Mouse (Mus musculus) hindbrain, embryonic 11.5 days (tissue): ENCODE results near the gene Atf7. TPM values are rescaled to one million over a fixed set of nuclear protein-coding genes. Genes with fewer than 3 reads are reported as not detected.
"Not testable (repeated sequence)": the region's sequence is repeated elsewhere in the genome, so short reads cannot be mapped to it uniquely, and the experiment has no call there.

Experiments used
- ATAC-seq: fragments of 200-750 bp; cut with Nextera tagmentation; 2 replicates; pipeline ENCODE4 v1.8.0; 2017; ENCODE audit warnings: mild to moderate bottlenecking, moderate TSS enrichment, moderate library complexity; ENCODE audit not compliant: low FRiP score
- DNase-seq: peaks from one replicate; pipeline ENCODE4 v3.0.0-alpha.2; 2015; ENCODE audit warnings: low spot score
- H3K27ac ChIP-seq: fragments of 300-500 bp; sonication (generic); 2 replicates; pipeline ENCODE4 v1.5.1; 2014; ENCODE audit warnings: mild to moderate bottlenecking, low read depth, low read length
- H3K27me3 ChIP-seq: fragments of 300-500 bp; sonication (generic); 2 replicates; pipeline ENCODE4 v1.6.1; 2014; ENCODE audit warnings: mild to moderate bottlenecking, low read length, moderate library complexity, mixed read lengths; ENCODE audit not compliant: control insufficient read depth, insufficient read depth
- H3K36me3 ChIP-seq: fragments of 300-500 bp; sonication (generic); 2 replicates; pipeline ENCODE4 v1.6.1; 2014; ENCODE audit warnings: mild to moderate bottlenecking, low read length, moderate library complexity, mixed read lengths; ENCODE audit not compliant: control insufficient read depth, insufficient read depth
- H3K4me1 ChIP-seq: fragments of 300-500 bp; sonication (generic); replicated peaks from 2 replicates; pipeline ENCODE4 v1.6.1; 2014; ENCODE audit warnings: low read length, mixed read lengths; ENCODE audit not compliant: control insufficient read depth, insufficient read depth
- H3K4me2 ChIP-seq: fragments of 300-500 bp; sonication (generic); replicated peaks from 2 replicates; pipeline ENCODE4 v1.6.1; 2014; ENCODE audit warnings: mild to moderate bottlenecking, low read depth, low read length
- H3K4me3 ChIP-seq: fragments of 300-500 bp; sonication (generic); 2 replicates; pipeline ENCODE4 v1.5.1; 2014; ENCODE audit warnings: low read depth, low read length
- H3K9ac ChIP-seq: fragments of 300-500 bp; sonication (generic); 2 replicates; pipeline ENCODE4 v1.6.1; 2014; ENCODE audit warnings: low read depth, low read length
- H3K9me3 ChIP-seq: fragments of 300-500 bp; sonication (generic); 2 replicates; pipeline ENCODE4 v1.6.1; 2016; ENCODE audit warnings: low read length; ENCODE audit not compliant: control insufficient read depth
- WGBS: fragments of 180-500 bp; shearing (Covaris S2); extraction: QIAGEN DNeasy Blood & Tissue Kit; methylation state at CpG from one replicate; pipeline ENCODE4 v1.1.7; 2014; 5-methylcytosine and 5-hydroxymethylcytosine counted together
- polyA plus RNA-seq: library from polyadenylated mRNA; unstranded; fragments of >200 nt; fragmentation: Nextera tagmentation; extraction: Ambion mirVana; gene quantifications from 2 replicates; pipeline ENCODE4 v1.2.1, GENCODE M21; 2014

Atf7 gene
- polyA plus RNA-seq, 1 experiment from 2014 or later = 14.7 TPM

- not testable (repeated sequence) for H3K27ac ChIP-seq, H3K4me3 ChIP-seq, H3K4me2 ChIP-seq, H3K4me1 ChIP-seq, H3K9me3 ChIP-seq, H3K36me3 ChIP-seq, DNase-seq, ATAC-seq, H3K27me3 ChIP-seq, H3K9ac ChIP-seq
- 78% methylated on average over 1 of the region's 1 CpGs for WGBS
Observed at GRCm38 (mm10) chr15:102608586-102608985, 16.7 kb downstream of the Atf7 start.

- DNase-seq (no peak), ATAC-seq (no peak)
- H3K9ac ChIP-seq = no peak overlapping the region
- no peaks in the 10 kb centered on the region for H3K27me3 ChIP-seq
- H3K4me3 ChIP-seq = no peak overlapping the region
- H3K36me3 ChIP-seq = no peaks in the 10 kb centered on the region
- 86% methylated on average over 8 of the region's 8 CpGs for WGBS
- no peak overlapping the region for H3K4me2 ChIP-seq
- H3K9me3 ChIP-seq = no peaks in the 10 kb centered on the region
- no peak overlapping the region for H3K27ac ChIP-seq
- H3K4me1 ChIP-seq = no peaks in the 10 kb centered on the region
Observed at GRCm38 (mm10) chr15:102593996-102594656, 31.1 kb downstream of the Atf7 start.

GRCm38 (mm10) chr15:102592674-102593073 is 32.6 kb downstream of the Atf7 start:
- Histone ChIP-seq H3K4me2 (no peak overlapping the region), H3K9ac (no peak overlapping the region), H3K4me3 (no peak overlapping the region), H3K4me1 (no peaks in the 10 kb centered on the region), H3K36me3 (no peaks in the 10 kb centered on the region), H3K9me3 (no peaks in the 10 kb centered on the region), H3K27ac (no peak overlapping the region), H3K27me3 (no peaks in the 10 kb centered on the region)
- no peak for ATAC-seq
- DNase-seq = no peak
- WGBS = 63% methylated on average over 1 of the region's 1 CpGs

- WGBS = 95% methylated on average over 1 of the region's 1 CpGs
- Histone ChIP-seq H3K27ac (no peak overlapping the region), H3K9me3 (no peaks in the 10 kb centered on the region), H3K4me3 (no peak overlapping the region), H3K9ac (no peak overlapping the region), H3K27me3 (no peaks in the 10 kb centered on the region), H3K36me3 (no peaks in the 10 kb centered on the region), H3K4me2 (no peak overlapping the region), H3K4me1 (no peaks in the 10 kb centered on the region)
- DNase-seq (no peak), ATAC-seq (no peak)
Observed at GRCm38 (mm10) chr15:102590567-102590966, 34.7 kb downstream of the Atf7 start.

GRCm38 (mm10) chr15:102589826-102590225 is 35.4 kb downstream of the Atf7 start:
- Histone ChIP-seq H3K4me1 (no peaks in the 10 kb centered on the region), H3K27ac (no peak overlapping the region), H3K36me3 (no peaks in the 10 kb centered on the region), H3K4me3 (no peak overlapping the region), H3K27me3 (no peaks in the 10 kb centered on the region), H3K9me3 (no peaks in the 10 kb centered on the region), H3K9ac (no peak overlapping the region), H3K4me2 (no peak overlapping the region)
- no peak for ATAC-seq
- WGBS = 94% methylated on average over 8 of the region's 8 CpGs
- no peak for DNase-seq

- Histone ChIP-seq H3K4me1 (no peaks in the 10 kb centered on the region), H3K36me3 (no peaks in the 10 kb centered on the region), H3K9me3 (no peaks in the 10 kb centered on the region), H3K27me3 (no peaks in the 10 kb centered on the region), H3K9ac (no peak overlapping the region), H3K27ac (no peak overlapping the region), H3K4me2 (no peak overlapping the region), H3K4me3 (no peak overlapping the region)
- DNase-seq (no peak), ATAC-seq (no peak)
- WGBS = 79% methylated on average over 5 of the region's 5 CpGs
Observed at GRCm38 (mm10) chr15:102585501-102585900, 39.8 kb downstream of the Atf7 start.

- Histone ChIP-seq H3K9me3 (no peaks in the 10 kb centered on the region), H3K4me1 (no peaks in the 10 kb centered on the region), H3K36me3 (no peaks in the 10 kb centered on the region), H3K27me3 (no peaks in the 10 kb centered on the region), H3K4me2 (no peak overlapping the region), H3K4me3 (no peak overlapping the region), H3K27ac (no peak overlapping the region), H3K9ac (no peak overlapping the region)
- WGBS = 63% methylated on average over 8 of the region's 8 CpGs
- DNase-seq (no peak), ATAC-seq (no peak)
Observed at GRCm38 (mm10) chr15:102583708-102584383, 41.4 kb downstream of the Atf7 start.

GRCm38 (mm10) chr15:102581205-102581604 is 44.1 kb downstream of the Atf7 start:
- Histone ChIP-seq H3K4me3 (no peak overlapping the region), H3K4me2 (no peak overlapping the region), H3K4me1 (no peaks in the 10 kb centered on the region), H3K9me3 (no peaks in the 10 kb centered on the region), H3K27ac (no peak overlapping the region), H3K27me3 (no peaks in the 10 kb centered on the region), H3K9ac (no peak overlapping the region), H3K36me3 (no peaks in the 10 kb centered on the region)
- DNase-seq = no peak
- no peak for ATAC-seq
- 82% methylated on average over 1 of the region's 1 CpGs for WGBS

GRCm38 (mm10) chr15:102578351-102578750 is 46.9 kb downstream of the Atf7 start:
- Histone ChIP-seq H3K9ac (no peak overlapping the region), H3K4me1 (no peaks in the 10 kb centered on the region), H3K27me3 (no peaks in the 10 kb centered on the region), H3K4me3 (no peak overlapping the region), H3K27ac (no peak overlapping the region), H3K36me3 (no peaks in the 10 kb centered on the region), H3K4me2 (no peak overlapping the region), H3K9me3 (no peaks in the 10 kb centered on the region)
- no peak for ATAC-seq
- 88% methylated on average over 2 of the region's 2 CpGs for WGBS
- no peak for DNase-seq
